Mouse (Mus musculus): ENCODE data around the gene Tppp. TPM values are rescaled to one million over a fixed set of nuclear protein-coding genes. Genes with fewer than 3 reads are reported as not detected.

Gene Tppp
- total RNA-seq, 2 experiments from 2014 or later: 12.9 to 13.3 TPM

Other genes starting within 250 kb of the Tppp start
- 1 to 10 TPM; 1.2 TPM for gene Nkd2, start 161.8 kb upstream of the Tppp start, total RNA-seq (2021)
- gene Trip13, start 71.6 kb upstream of the Tppp start, total RNA-seq (2021): under 1 TPM; 0.18 to 0.32 TPM
- 10 to 100 TPM; 17.2 to 21.3 TPM for gene Brd9, start 71.6 kb upstream of the Tppp start, total RNA-seq (2021)
- not detected for gene Zdhhc11, start 45.6 kb upstream of the Tppp start, total RNA-seq (2021)
- under 1 TPM; 0.57 to 0.90 TPM for gene Cep72, start 52.9 kb downstream of the Tppp start, total RNA-seq (2021)
- 1 to 10 TPM in 1 of 2 experiments, under 1 TPM in 1; 0.59 to 1.2 TPM for gene Slc9a3, start 112.0 kb downstream of the Tppp start, total RNA-seq (2021)
- gene Exoc3, start 199.3 kb downstream of the Tppp start, total RNA-seq (2021): 10 to 100 TPM; 45.6 to 48.6 TPM